Mouse (Mus musculus) kidney, embryonic 16.5 days (tissue): ENCODE results near the gene Zmynd19. TPM values are rescaled to one million over a fixed set of nuclear protein-coding genes. Genes with fewer than 3 reads are reported as not detected.

Experiments
- ATAC-seq: fragments of 200-750 bp; cut with Nextera tagmentation; 2 replicates; pipeline ENCODE4 v1.8.0; 2017; ENCODE audit warnings: moderate TSS enrichment; ENCODE audit not compliant: low FRiP score, low TSS enrichment
- H3K27ac ChIP-seq: fragments of 300-500 bp; sonication (generic); 2 replicates; pipeline ENCODE4 v1.5.1; 2014; ENCODE audit warnings: low read length
- H3K27me3 ChIP-seq: fragments of 300-500 bp; sonication (generic); 2 replicates; pipeline ENCODE4 v1.6.1; 2014; ENCODE audit warnings: low read length, control low read depth, mixed read lengths; ENCODE audit not compliant: insufficient read depth
- H3K36me3 ChIP-seq: fragments of 300-500 bp; sonication (generic); 2 replicates; pipeline ENCODE4 v1.6.1; 2014; ENCODE audit warnings: low read length, control low read depth, mixed read lengths; ENCODE audit not compliant: insufficient read depth
- H3K4me1 ChIP-seq: fragments of 300-500 bp; sonication (generic); 2 replicates; pipeline ENCODE4 v1.6.1; 2014; ENCODE audit warnings: low read length, control low read depth, mixed read lengths; ENCODE audit not compliant: insufficient read depth
- H3K4me2 ChIP-seq: fragments of 300-500 bp; sonication (generic); replicated peaks from 2 replicates; pipeline ENCODE4 v1.6.1; 2014; ENCODE audit warnings: low read depth, low read length
- H3K4me3 ChIP-seq: fragments of 300-500 bp; sonication (generic); 2 replicates; pipeline ENCODE4 v1.5.1; 2014; ENCODE audit warnings: mild to moderate bottlenecking, low read length
- H3K9ac ChIP-seq: fragments of 300-500 bp; sonication (generic); replicated peaks from 2 replicates; pipeline ENCODE4 v1.6.1; 2014; ENCODE audit warnings: low read length
- H3K9me3 ChIP-seq: fragments of 300-500 bp; sonication (generic); 2 replicates; pipeline ENCODE4 v1.6.1; 2016; ENCODE audit warnings: low read length, control low read depth
- WGBS: fragments of 180-500 bp; shearing (Covaris S2); extraction: QIAGEN DNeasy Blood & Tissue Kit; methylation state at CpG from one replicate; pipeline ENCODE4 v1.1.7; 2014; 5-methylcytosine and 5-hydroxymethylcytosine counted together
- polyA plus RNA-seq: library from polyadenylated mRNA; unstranded; fragments of >200 nt; fragmentation: Nextera tagmentation; extraction: Ambion mirVana; gene quantifications from 2 replicates; pipeline ENCODE4 v1.2.1, GENCODE M21; 2015

Zmynd19 gene
- polyA plus RNA-seq, result 4.2 and 7.9 TPM in 2 replicates

- Histone ChIP-seq H3K4me3 (peak within 1 kb of the TSS; percentile 77), H3K9me3 (no peaks in the 10 kb centered on the region), H3K36me3 (peaks cover 30% of the 10 kb centered on the region), H3K27me3 (0 out of 2 replicates have a peak, but pooled peaks cover 2% of the 10 kb centered on the region), H3K4me1 (peaks cover 15% of the 10 kb centered on the region), H3K4me2 (peak within 1 kb of the TSS; percentile 83), H3K27ac (peak within 1 kb of the TSS; percentile 62), H3K9ac (peak within 1 kb of the TSS; percentile 92)
- peak; percentile 98 for ATAC-seq
- WGBS, result under 1% methylated on average over 90 of the region's 108 CpGs
These were observed at the start of gene Zmynd19 for GRCm38 (mm10) chr2:24949421-24950188. TSS of gene Zmynd19 (plus strand) at chr2:24949792.

- WGBS, result 74% methylated on average over 5 of the region's 5 CpGs
- no peak for ATAC-seq
- H3K27ac ChIP-seq, result no peak overlapping the region
- no peak overlapping the region for H3K4me2 ChIP-seq
- H3K9ac ChIP-seq, result no peak overlapping the region
- no peaks in the 10 kb centered on the region for H3K9me3 ChIP-seq
- no peaks in the 10 kb centered on the region; the same call in 1 of the 2 replicates for H3K36me3 ChIP-seq
- no peaks in the 10 kb centered on the region for H3K27me3 ChIP-seq
- H3K4me1 ChIP-seq, result peaks cover 13% of the 10 kb centered on the region
- no peak overlapping the region for H3K4me3 ChIP-seq
These were observed 48.5 kb upstream of the Zmynd19 start for GRCm38 (mm10) chr2:24901055-24901454.

GRCm38 (mm10) chr2:24902999-24903398, 46.6 kb upstream of the Zmynd19 start:
- H3K4me1 ChIP-seq, result peaks cover 23% of the 10 kb centered on the region
- H3K27me3 ChIP-seq, result no peaks in the 10 kb centered on the region
- no peaks in the 10 kb centered on the region for H3K9me3 ChIP-seq
- no peak overlapping the region for H3K4me2 ChIP-seq
- no peak for ATAC-seq
- H3K4me3 ChIP-seq, result no peak overlapping the region
- H3K27ac ChIP-seq, result no peak overlapping the region
- H3K9ac ChIP-seq, result no peak overlapping the region
- 83% methylated on average over 6 of the region's 6 CpGs for WGBS
- H3K36me3 ChIP-seq, result no peaks in the 10 kb centered on the region; the same call in 1 of the 2 replicates

GRCm38 (mm10) chr2:24904823-24905652, 44.6 kb upstream of the Zmynd19 start:
- ATAC-seq, result 0 out of 2 replicates have a peak, but pooled peaks have one; percentile 23
- no peaks in the 10 kb centered on the region for H3K36me3 ChIP-seq
- 0 out of 2 replicates have a peak overlapping the region, but pooled peaks have one; percentile 16 for H3K9ac ChIP-seq
- no peak overlapping the region for H3K4me2 ChIP-seq
- 54% methylated on average over 11 of the region's 11 CpGs for WGBS
- H3K9me3 ChIP-seq, result no peaks in the 10 kb centered on the region
- peaks cover 23% of the 10 kb centered on the region for H3K4me1 ChIP-seq
- H3K27ac ChIP-seq, result peak overlapping the region; percentile 64; the same call in 1 of the 2 replicates
- no peaks in the 10 kb centered on the region for H3K27me3 ChIP-seq
- H3K4me3 ChIP-seq, result no peak overlapping the region

- WGBS, result 13% methylated on average over 2 of the region's 2 CpGs
- no peak for ATAC-seq
These were observed 43.9 kb upstream of the Zmynd19 start for GRCm38 (mm10) chr2:24905653-24906155.

GRCm38 (mm10) chr2:24910481-24910880, 39.1 kb upstream of the Zmynd19 start:
- H3K4me3 ChIP-seq, result no peak overlapping the region
- no peak for ATAC-seq
- 77% methylated on average over 4 of the region's 4 CpGs for WGBS

More at GRCm38 (mm10) chr2:24905653-24906155, 43.9 kb upstream of the Zmynd19 start:
- peaks cover 23% of the 10 kb centered on the region for H3K4me1 ChIP-seq
- H3K27me3 ChIP-seq, result no peaks in the 10 kb centered on the region
- no peak overlapping the region for H3K4me3 ChIP-seq
- peaks cover 3% of the 10 kb centered on the region; the same call in 1 of the 2 replicates for H3K36me3 ChIP-seq
- peak overlapping the region; percentile 41; the same call in 1 of the 2 replicates for H3K9ac ChIP-seq
- H3K4me2 ChIP-seq, result no peak overlapping the region
- no peaks in the 10 kb centered on the region for H3K9me3 ChIP-seq
- peak overlapping the region; percentile 64 for H3K27ac ChIP-seq

GRCm38 (mm10) chr2:24912189-24912588, 37.4 kb upstream of the Zmynd19 start:
- Histone ChIP-seq H3K9me3 (no peaks in the 10 kb centered on the region), H3K9ac (no peak overlapping the region), H3K4me2 (no peak overlapping the region), H3K27ac (no peak overlapping the region), H3K36me3 (peaks cover 9% of the 10 kb centered on the region; the same call in 1 of the 2 replicates), H3K27me3 (no peaks in the 10 kb centered on the region), H3K4me3 (no peak overlapping the region), H3K4me1 (peaks cover under 1% of the 10 kb centered on the region)
- ATAC-seq, result no peak
- WGBS, result 84% methylated on average over 4 of the region's 4 CpGs

More at GRCm38 (mm10) chr2:24910481-24910880, 39.1 kb upstream of the Zmynd19 start:
- Histone ChIP-seq H3K36me3 (peaks cover 9% of the 10 kb centered on the region; the same call in 1 of the 2 replicates), H3K27ac (no peak overlapping the region), H3K4me1 (peaks cover 15% of the 10 kb centered on the region), H3K9ac (no peak overlapping the region), H3K27me3 (no peaks in the 10 kb centered on the region), H3K4me2 (no peak overlapping the region), H3K9me3 (no peaks in the 10 kb centered on the region)

GRCm38 (mm10) chr2:24912589-24912988, 37.0 kb upstream of the Zmynd19 start:
- no peaks in the 10 kb centered on the region for H3K9me3 ChIP-seq

GRCm38 (mm10) chr2:24914762-24915161, 34.8 kb upstream of the Zmynd19 start:
- 82% methylated on average over 3 of the region's 3 CpGs for WGBS
- ATAC-seq, result no peak

More at GRCm38 (mm10) chr2:24912589-24912988, 37.0 kb upstream of the Zmynd19 start:
- Histone ChIP-seq H3K27me3 (no peaks in the 10 kb centered on the region), H3K4me1 (peaks cover 5% of the 10 kb centered on the region), H3K4me3 (no peak overlapping the region), H3K36me3 (peaks cover 9% of the 10 kb centered on the region; the same call in 1 of the 2 replicates), H3K27ac (no peak overlapping the region), H3K4me2 (no peak overlapping the region), H3K9ac (no peak overlapping the region)
- ATAC-seq, result no peak

More at GRCm38 (mm10) chr2:24914762-24915161, 34.8 kb upstream of the Zmynd19 start:
- Histone ChIP-seq H3K36me3 (peaks cover 9% of the 10 kb centered on the region; the same call in 1 of the 2 replicates), H3K4me2 (no peak overlapping the region), H3K27ac (no peak overlapping the region), H3K9ac (no peak overlapping the region), H3K27me3 (no peaks in the 10 kb centered on the region), H3K4me1 (peaks cover 12% of the 10 kb centered on the region), H3K9me3 (no peaks in the 10 kb centered on the region), H3K4me3 (no peak overlapping the region)
